Mouse (Mus musculus) Patski (cell line): ENCODE data around the gene Ercc8. TPM values are rescaled to one million over a fixed set of nuclear protein-coding genes. Genes with fewer than 3 reads are reported as not detected.

Experiments
- ATAC-seq: fragments of 100-300 bp; one replicate; pipeline ENCODE4 v1.8.0; 2021
- CTCF ChIA-PET: fragments of 350-600 bp; sonication (Branson Sonifier 250); formaldehyde crosslinking; loops from one replicate; lab custom pipeline; 2022; ENCODE audit warnings: inconsistent platforms; lab: Charles Lee
- POLR2A ChIA-PET: fragments of 350-600 bp; sonication (Branson Sonifier 250); formaldehyde crosslinking; loops from one replicate; lab custom pipeline; 2022; ENCODE audit warnings: antibody characterized with exemption, inconsistent platforms; lab: Charles Lee
- DNase-seq: peaks from one replicate; pipeline ENCODE4 v3.0.0-alpha.2; 2011; ENCODE audit warnings: low read depth, low spot score
- H3K27me3 ChIP-seq: fragments of 371-371 bp; one replicate; pipeline ENCODE4 v1.5.1; 2021
- CTCF ChIP-seq: fragments of 100-300 bp; IDR thresholded peaks from one replicate; pipeline ENCODE4 v1.5.1; 2021
- in situ Hi-C: fragments of 300-500 bp; cut with MboI; formaldehyde crosslinking; loops from 3 replicates; pipeline ENCODE4 v1.11.1; 2018; ENCODE audit warnings: low pct_unique_long_range_greater_than_20kb, mixed read lengths
- polyA plus RNA-seq: library from polyadenylated mRNA; unstranded; gene quantifications from one replicate; pipeline ENCODE4 v1.2.3, GENCODE M21; 2021

The Ercc8 gene
- polyA plus RNA-seq, 1 experiment from 2014 or later, result 6.8 TPM

DNA sequence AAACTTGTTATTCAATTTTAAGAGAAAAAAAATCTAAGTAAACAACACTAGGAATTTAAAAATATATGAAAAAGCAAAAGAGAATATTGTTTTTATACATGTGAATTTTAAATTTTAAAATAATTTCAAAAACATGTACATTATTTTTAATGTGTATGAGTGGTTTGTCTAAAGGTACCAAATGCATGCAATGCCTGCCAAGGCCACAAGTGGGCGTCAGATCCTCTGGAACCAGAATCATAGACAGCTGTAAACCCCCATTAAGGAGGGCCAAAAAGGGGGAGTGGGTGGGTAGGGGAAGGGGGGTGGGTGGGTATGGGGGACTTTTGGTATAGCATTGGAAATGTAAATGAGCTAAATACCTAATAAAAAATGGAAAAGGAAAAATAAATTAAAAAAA lies 31.4 kb upstream of the Ercc8 start:
- peak; percentile 68 for TF ChIP-seq CTCF
- ChIA-PET CTCF (interaction anchor here (0.7 to 2.8 kb wide), 3 partner anchors 11 to 25 kb away, joined by 3 to 16 read pairs (median 8); no protein-coding TSS in a partner anchor), POLR2A (no interaction called here)
- in situ Hi-C loops, result no loop called here
- H3K27me3 ChIP-seq, result no peaks in the 10 kb centered on the region
- no peak for ATAC-seq
- no peak for DNase-seq

DNA sequence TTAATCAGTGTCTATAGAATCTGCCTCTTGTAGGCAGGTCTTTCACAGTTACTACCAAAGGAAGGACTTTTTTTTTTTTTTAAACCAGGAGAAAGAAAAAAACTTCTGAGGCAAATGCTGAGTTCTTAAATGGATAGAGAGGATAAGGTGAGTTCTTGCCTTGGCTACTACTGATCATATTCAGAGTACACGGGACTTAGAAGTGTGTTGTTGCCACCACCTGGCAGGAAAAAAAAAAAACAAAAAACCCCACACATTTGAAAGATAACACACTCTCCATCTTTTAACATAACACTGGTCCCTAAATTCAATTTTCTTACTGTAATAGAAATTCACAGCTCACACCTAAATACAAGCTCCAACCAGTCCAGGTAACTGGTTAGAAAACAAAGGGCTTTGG lies 30.6 kb upstream of the Ercc8 start:
- ATAC-seq, result no peak
- ChIA-PET CTCF (interaction anchor here (0.7 to 2.8 kb wide), 4 partner anchors 10 to 26 kb away, joined by 3 to 16 read pairs (median 6); no protein-coding TSS in a partner anchor), POLR2A (interaction anchor here (1.3 kb wide), 1 partner anchor 24 kb away, joined by 3 read pairs; no protein-coding TSS in a partner anchor)
- DNase-seq, result no peak
- TF ChIP-seq CTCF, result no peak
- in situ Hi-C loops, result no loop called here
- no peaks in the 10 kb centered on the region for H3K27me3 ChIP-seq

DNA sequence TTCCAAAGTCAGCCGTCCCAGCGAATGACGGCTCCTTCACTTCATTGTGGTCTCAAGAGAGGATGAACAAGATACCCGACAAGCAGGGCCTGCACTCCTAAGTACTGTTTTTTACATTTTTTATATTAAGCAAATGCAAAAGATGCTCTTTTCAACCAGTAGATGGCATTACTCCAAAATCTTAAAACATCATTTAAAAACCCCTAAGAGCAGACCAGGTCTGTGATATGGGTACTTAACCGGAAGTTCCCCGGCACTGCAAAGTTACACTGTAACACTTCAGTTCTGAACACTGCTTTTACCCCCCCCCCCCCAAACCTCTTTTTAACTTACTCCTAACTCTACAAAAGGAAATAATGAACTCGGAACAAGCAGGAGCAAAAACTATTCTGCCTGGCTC lies 29.5 kb upstream of the Ercc8 start:
- in situ Hi-C loops, result no loop called here
- CTCF ChIA-PET, result interaction anchor here (0.6 to 2.8 kb wide), 5 partner anchors 9 to 27 kb away, joined by 3 to 16 read pairs (median 3); no protein-coding TSS in a partner anchor
- DNase-seq (no peak), ATAC-seq (no peak)
- peak; percentile 49 for TF ChIP-seq CTCF
- H3K27me3 ChIP-seq, result no peaks in the 10 kb centered on the region
- POLR2A ChIA-PET, result interaction anchor here (1.3 kb wide), 1 partner anchor 22 kb away, joined by 3 read pairs; no protein-coding TSS in a partner anchor

DNA sequence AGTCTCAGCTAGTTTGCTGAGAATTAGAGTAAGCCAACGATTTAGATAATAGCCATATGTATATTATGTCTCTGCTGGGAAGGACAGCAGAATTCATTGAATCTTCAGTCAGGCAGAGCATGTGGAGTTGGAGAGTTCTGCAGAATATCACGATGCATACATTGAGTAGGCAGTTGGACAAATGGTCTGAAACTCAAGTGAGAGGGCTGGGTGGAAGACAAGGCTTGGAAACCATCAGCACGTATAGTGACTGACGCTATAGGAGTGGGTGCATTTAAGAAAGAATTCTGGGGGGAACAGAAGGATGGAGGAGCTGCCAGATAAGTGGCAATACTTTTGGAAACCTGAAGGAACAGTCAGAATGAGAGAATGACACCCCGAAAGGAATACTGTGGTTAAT lies 27.8 kb upstream of the Ercc8 start:
- ChIA-PET CTCF (interaction anchor here (1.0 to 9.7 kb wide), 2 partner anchors 12 to 20 kb away, joined by 4 to 59 read pairs; no protein-coding TSS in a partner anchor), POLR2A (no interaction called here)
- H3K27me3 ChIP-seq, result no peaks in the 10 kb centered on the region
- in situ Hi-C loops, result no loop called here
- ATAC-seq (no peak), DNase-seq (no peak)
- TF ChIP-seq CTCF, result no peak

DNA sequence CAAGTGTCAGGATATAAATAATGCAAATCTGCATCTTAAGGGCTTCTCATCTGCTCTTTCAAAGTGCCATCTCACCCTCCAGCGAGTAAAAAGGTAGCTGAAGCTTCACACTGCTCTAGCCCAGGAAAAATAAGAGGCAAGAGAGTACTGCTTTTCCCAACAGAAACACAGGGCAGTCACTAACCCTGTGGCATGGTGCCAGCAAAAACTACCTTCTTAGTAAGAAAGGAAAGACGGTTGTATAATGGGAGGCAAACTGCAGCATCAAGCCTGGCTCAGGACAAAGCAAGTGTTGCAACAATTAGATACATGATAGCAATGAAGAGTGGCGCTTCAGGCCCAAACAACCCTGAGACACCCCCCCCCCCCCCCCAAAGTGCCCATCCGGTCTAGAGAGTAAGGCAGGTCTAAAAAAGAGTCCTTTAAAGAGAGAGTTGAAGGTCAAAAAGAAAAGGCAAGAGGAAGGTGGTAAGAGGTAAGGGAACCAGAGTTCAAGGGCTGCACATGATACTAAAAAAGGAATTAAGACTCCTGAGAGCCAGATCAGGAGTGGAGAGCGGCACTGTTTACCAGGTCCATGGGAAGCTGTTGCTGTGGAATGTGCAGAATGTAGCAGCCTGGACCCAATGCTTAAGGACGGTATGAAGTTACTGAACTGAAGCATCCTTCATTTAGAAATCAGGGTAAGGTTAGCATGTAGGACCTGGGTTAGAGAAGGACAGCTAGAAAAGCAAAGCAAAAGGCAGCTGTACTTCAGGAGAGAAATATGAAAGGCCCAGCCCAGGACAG lies 26.3 kb upstream of the Ercc8 start:
- no peak for DNase-seq
- CTCF ChIA-PET, result interaction anchor here (9.7 kb wide), 1 partner anchor 19 kb away, joined by 59 read pairs; no protein-coding TSS in a partner anchor
- peak; percentile 71 for ATAC-seq

DNA sequence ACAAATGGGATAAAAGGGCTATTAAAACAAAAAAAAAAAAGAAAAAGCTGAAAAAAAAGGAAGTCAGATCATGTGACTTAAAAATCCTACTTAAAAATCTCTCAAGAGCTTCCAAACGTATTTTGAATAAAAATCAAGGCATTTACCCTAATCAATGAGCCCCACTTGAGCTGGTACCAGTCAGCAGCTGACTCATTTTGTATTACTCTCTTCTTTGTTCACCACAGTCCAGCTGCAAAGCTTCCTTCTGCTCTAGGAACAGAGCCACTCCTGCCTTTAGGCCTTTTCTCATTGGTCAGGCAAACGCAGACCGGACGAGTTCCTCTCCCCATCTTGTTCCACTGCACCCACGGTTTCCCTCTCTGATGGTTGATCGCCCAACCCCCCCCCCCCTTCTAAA lies 22.9 kb upstream of the Ercc8 start:
- in situ Hi-C loops, result no loop called here
- TF ChIP-seq CTCF, result no peak
- ChIA-PET CTCF (interaction anchor here (9.7 kb wide), 1 partner anchor 15 kb away, joined by 59 read pairs; no protein-coding TSS in a partner anchor), POLR2A (no interaction called here)
- H3K27me3 ChIP-seq, result no peaks in the 10 kb centered on the region
- DNase-seq, result no peak
- ATAC-seq, result no peak

More for the DNA sequence above, 26.3 kb upstream of the Ercc8 start:
- no peak for TF ChIP-seq CTCF
- no peaks in the 10 kb centered on the region for H3K27me3 ChIP-seq
- POLR2A ChIA-PET, result no interaction called here
- in situ Hi-C loops, result no loop called here

DNA sequence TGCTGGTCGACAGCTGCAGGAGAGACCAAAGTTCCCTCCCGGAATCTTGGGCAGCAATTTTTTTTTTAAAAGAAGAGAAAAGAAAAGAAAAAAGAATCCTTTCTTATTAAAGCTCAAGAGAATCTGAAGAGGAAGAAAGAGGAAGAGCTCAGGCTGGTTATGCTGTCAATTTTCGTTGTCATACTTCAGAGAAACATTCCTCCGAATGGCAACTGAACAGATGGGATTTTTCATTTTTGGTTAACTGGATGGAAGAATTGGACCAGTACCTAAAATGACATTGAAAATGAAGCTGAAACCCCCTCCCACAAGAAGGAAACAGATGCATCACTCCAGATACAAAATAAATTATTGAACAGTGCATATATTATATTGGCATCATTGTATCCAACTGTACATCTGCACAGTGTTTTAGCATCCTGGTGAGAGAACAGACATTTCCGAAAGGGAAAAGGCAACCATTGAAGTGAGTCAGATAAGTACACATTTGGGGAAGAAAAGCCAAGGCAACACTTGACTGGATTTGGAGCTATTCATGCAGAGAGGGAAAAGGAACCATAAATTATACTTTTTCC lies 20.0 kb upstream of the Ercc8 start:
- ChIA-PET POLR2A (no interaction called here), CTCF (interaction anchor here (2.5 to 9.7 kb wide), 2 partner anchors 10 to 12 kb away, joined by 16 to 59 read pairs; no protein-coding TSS in a partner anchor)
- in situ Hi-C loops, result no loop called here
- DNase-seq (no peak), ATAC-seq (no peak)
- no peak for TF ChIP-seq CTCF
- H3K27me3 ChIP-seq, result no peaks in the 10 kb centered on the region

DNA sequence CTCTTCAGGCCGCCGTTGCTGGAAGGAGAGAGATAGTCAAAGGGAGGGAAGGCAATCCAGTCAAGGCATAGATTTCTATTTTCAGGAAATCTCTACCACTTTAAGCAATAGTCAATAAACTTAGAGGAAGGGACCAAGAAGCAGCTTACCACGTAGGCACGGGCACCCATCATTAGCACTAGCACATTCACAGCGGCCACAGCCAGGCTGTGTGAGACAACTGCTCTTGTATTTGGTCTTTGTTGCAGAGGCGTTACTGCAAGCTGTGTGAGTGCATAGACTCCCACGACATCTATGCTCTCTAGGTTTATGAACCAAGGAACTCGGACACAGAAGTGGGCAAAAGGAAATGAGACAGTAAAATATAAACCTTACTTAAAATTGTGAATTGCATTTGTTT lies 14.4 kb upstream of the Ercc8 start:
- in situ Hi-C loops, result loop anchor here (10.0 kb wide), 2 partner anchors 679 to 1029 kb away; no protein-coding TSS in a partner anchor
- no peak for TF ChIP-seq CTCF
- H3K27me3 ChIP-seq, result no peaks in the 10 kb centered on the region
- ATAC-seq (no peak), DNase-seq (no peak)
- CTCF ChIA-PET, result no interaction called here
- POLR2A ChIA-PET, result no interaction called here

DNA sequence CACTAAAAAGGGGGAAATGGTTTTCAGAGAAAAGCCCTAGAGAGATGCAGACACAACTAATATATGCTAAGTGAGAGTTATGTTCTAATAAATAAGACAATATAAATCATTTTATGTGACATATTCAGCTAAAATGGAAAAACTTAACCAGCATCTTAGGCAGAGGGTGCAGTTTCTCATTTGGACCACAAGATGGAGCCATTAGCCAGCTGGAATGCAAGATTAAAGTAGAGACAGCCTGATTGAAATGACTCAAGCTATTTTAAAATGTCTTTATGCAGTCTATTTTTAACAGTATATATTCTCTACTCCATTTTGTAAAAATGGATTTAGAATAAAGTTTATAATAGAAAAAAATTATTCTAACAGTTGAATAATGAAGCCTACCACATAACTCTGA lies 6.7 kb upstream of the Ercc8 start:
- ChIA-PET CTCF (interaction anchor here (0.8 to 6.1 kb wide), 13 partner anchors 10 to 522 kb away, joined by 3 to 59 read pairs (median 4); no protein-coding TSS in a partner anchor), POLR2A (interaction anchor here (0.6 to 0.9 kb wide), 2 partner anchors 11 to 23 kb away, joined by 3 read pairs; no protein-coding TSS in a partner anchor)
- TF ChIP-seq CTCF, result peak; percentile 80
- ATAC-seq, result no peak
- in situ Hi-C loops, result loop anchor here (10.0 kb wide), 1 partner anchor 257 kb away; no protein-coding TSS in a partner anchor
- no peak for DNase-seq
- H3K27me3 ChIP-seq, result no peaks in the 10 kb centered on the region

DNA sequence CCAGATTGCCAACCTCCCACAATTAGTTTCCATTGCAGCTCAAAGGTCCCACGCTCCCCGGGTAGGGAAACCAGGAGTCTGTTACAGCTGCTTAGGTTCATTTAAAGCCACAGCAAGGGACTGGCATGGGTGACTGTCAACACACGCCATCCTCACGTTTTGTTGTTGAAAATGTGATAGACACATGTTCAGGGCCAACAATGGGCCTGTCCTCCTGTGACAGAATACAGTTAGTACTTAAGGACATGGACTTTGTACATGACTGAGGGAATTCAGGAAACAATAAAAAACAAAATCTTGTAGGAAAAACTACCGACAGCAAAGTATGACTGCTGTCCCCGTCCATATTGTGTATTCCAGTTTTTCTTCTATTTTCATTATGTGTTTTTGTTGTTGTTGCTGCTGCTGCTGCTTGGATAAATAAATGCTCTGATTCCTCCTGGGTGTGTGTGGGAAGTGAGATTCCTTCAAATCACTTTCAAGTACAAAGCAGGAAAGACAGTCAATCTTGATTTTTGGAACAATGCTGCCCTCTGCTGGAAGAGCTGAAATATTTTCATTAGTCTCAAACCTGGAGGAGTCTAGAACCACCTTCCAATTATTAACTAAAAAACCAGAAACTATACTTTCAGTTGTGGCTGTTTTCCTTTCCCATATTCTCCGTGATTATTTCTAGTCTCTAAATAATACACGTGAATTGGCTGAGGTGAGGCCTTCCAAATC lies 5.7 kb upstream of the Ercc8 start:
- ChIA-PET POLR2A (interaction anchor here (0.6 kb wide), 1 partner anchor 12 kb away, joined by 3 read pairs; no protein-coding TSS in a partner anchor), CTCF (interaction anchor here (1.1 to 6.1 kb wide), 9 partner anchors 9 to 827 kb away, joined by 3 to 59 read pairs (median 5); no protein-coding TSS in a partner anchor)
- DNase-seq (no peak), ATAC-seq (no peak)
- no peaks in the 10 kb centered on the region for H3K27me3 ChIP-seq
- in situ Hi-C loops, result loop anchor here (10.0 kb wide), 1 partner anchor 258 kb away; no protein-coding TSS in a partner anchor
- peak; percentile 65 for TF ChIP-seq CTCF
